Comparison of ENCODE assay signal across 8 mouse cellular contexts in the genomic region with DNA sequence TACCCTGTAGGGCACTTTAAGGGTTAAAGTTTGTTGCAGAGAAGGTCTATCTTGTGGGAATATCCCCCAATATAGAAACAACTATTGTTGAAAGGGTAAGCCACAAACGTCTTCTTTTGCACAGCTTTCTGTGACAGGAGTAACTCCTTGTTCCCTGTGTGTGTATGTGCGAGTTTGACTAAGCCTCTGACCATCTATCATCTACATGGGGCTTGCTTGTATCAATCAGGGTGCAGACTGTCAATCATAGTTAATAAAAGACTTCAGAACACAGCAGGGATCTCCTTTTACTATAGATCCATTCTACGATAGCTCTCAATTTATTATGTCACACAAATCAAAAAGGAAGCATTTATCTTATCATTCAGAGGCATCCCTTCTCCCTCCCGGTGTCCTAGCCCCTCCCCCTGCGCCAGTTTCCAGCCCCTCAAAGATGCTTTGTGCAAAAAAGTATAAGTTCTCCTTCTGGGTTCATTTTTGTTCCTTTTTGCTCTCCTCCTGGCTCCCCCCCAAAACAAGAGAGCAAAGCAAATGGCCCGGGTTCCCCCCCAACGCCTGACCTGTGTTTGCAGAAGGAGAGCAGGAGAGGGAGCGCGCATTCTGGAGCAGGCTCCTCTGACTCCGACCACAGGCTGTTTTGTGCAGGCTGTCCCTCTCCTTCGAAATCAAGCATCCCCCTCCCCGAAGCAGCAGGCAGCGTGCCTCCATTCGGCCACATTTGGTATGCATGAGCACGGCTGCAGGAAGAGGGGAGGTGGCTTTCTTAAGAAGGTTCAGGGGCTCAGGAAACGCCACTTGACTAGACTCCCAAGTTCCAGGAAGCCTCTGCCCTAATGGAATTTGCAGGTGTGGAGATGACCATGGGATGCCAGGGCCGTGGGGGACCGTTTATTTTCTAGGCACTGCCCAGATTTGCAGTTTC.
DNase-seq lines count a peak whose midpoint lies in the region; ATAC-seq and TF ChIP-seq lines count a peak whose summit lies in the region.

No protein-coding gene starts in this region.

- H3K27ac ChIP-seq in gastrocnemius, adult 2 months: peak overlapping the region; percentile 38; the same call in 1 of the 2 replicates
- H3K27ac ChIP-seq in heart, postnatal 0 days (ENCODE audit: low read depth): no peak overlapping the region
- H3K27ac ChIP-seq in midbrain, embryonic 11.5 days (ENCODE audit: low read depth, low read length): no peak overlapping the region

- WGBS in heart, postnatal 0 days: 5% methylated on average over 18 of the region's 18 CpGs
- WGBS in midbrain, embryonic 11.5 days: 5% methylated on average over 18 of the region's 18 CpGs

- H3K4me3 ChIP-seq in gastrocnemius, adult 2 months: peak overlapping the region; percentile 64
- H3K4me3 ChIP-seq in E14TG2a.4 (replicated peaks; ENCODE audit: low read length): 0 out of 2 replicates have a peak overlapping the region, but pooled peaks have one; percentile 7
- H3K4me3 ChIP-seq in heart, postnatal 0 days (ENCODE audit: low read depth, low read length): peak overlapping the region; percentile 21
- H3K4me3 ChIP-seq in midbrain, embryonic 11.5 days (ENCODE audit: low read depth, low read length): peak overlapping the region; percentile 33

- peaks cover 3% of the 10 kb centered on the region; the same call in 1 of the 2 replicates for H3K9me3 ChIP-seq in E14TG2a.4 (ENCODE audit: low read length)
- H3K9me3 ChIP-seq in heart, postnatal 0 days (replicated peaks; ENCODE audit: control insufficient read depth, low read length): no peaks in the 10 kb centered on the region
- H3K9me3 ChIP-seq in midbrain, embryonic 11.5 days (ENCODE audit: control insufficient read depth, low read length): no peaks in the 10 kb centered on the region

- peak overlapping the region; percentile 61 for H3K4me2 ChIP-seq in heart, postnatal 0 days (ENCODE audit: low read depth, low read length)
- H3K4me2 ChIP-seq in midbrain, embryonic 11.5 days: peak overlapping the region; percentile 69

- TF ChIP-seq EP300 in heart, postnatal 0 days (IDR thresholded peaks at IDR 0.05; ENCODE audit: low read depth): no peak

- H3K36me3 ChIP-seq in E14TG2a.4 (ENCODE audit: insufficient read depth, low read length): no peaks in the 10 kb centered on the region
- no peaks in the 10 kb centered on the region for H3K36me3 ChIP-seq in heart, postnatal 0 days (replicated peaks; ENCODE audit: control insufficient read depth, insufficient read depth, low read length)
- no peaks in the 10 kb centered on the region for H3K36me3 ChIP-seq in midbrain, embryonic 11.5 days (ENCODE audit: control insufficient read depth, insufficient read depth, low read length)

- no peak overlapping the region for H3K9ac ChIP-seq in heart, postnatal 0 days (replicated peaks; ENCODE audit: low read depth, low read length)
- H3K9ac ChIP-seq in midbrain, embryonic 11.5 days (ENCODE audit: low read length): peak overlapping the region; percentile 54

- intact Hi-C loops in gastrocnemius, adult 2 months (cut with DNase I): no loop called here

- peak; percentile 16 for DNase-seq in gastrocnemius, adult 2 months
- DNase-seq in gastrocnemius, adult 8-10 months (ENCODE audit: low spot score in 2 of 2): no peak
- peak; percentile 14 for DNase-seq in embryo, embryonic 11.5 days (ENCODE audit: low read depth, low spot score)
- DNase-seq in heart, postnatal 0 days (ENCODE audit: low spot score): peak; percentile 8
- DNase-seq in midbrain, embryonic 11.5 days (ENCODE audit: low spot score, missing footprints): peak; percentile 92
- no peak for DNase-seq in thymus, adult 18-20 months
- no peak for DNase-seq in testis, postnatal 10 days (ENCODE audit: low spot score)

- H3K4me1 ChIP-seq in E14TG2a.4 (replicated peaks; ENCODE audit: low read depth, low read length): peaks cover 7% of the 10 kb centered on the region
- H3K4me1 ChIP-seq in heart, postnatal 0 days (ENCODE audit: control insufficient read depth, insufficient read depth): peaks cover 3% of the 10 kb centered on the region; the same call in 1 of the 2 replicates
- H3K4me1 ChIP-seq in midbrain, embryonic 11.5 days (ENCODE audit: control insufficient read depth, insufficient read depth, low read length): peaks cover 12% of the 10 kb centered on the region

- H3K27me3 ChIP-seq in E14TG2a.4 (ENCODE audit: insufficient read depth, low read length): peaks cover 4% of the 10 kb centered on the region
- H3K27me3 ChIP-seq in heart, postnatal 0 days (ENCODE audit: control insufficient read depth, insufficient read depth, low read length): no peaks in the 10 kb centered on the region
- H3K27me3 ChIP-seq in midbrain, embryonic 11.5 days (ENCODE audit: control insufficient read depth, insufficient read depth, low read length): no peaks in the 10 kb centered on the region

- TF ChIP-seq CTCF in gastrocnemius, adult 2 months (IDR thresholded peaks at IDR 0.05): no peak
- TF ChIP-seq CTCF in E14TG2a.4 (conservative IDR thresholded peaks at IDR 0.05; ENCODE audit: low read length): no peak
- TF ChIP-seq CTCF in heart, postnatal 0 days (IDR thresholded peaks at IDR 0.05; ENCODE audit: low read depth): no peak

- no peak for ATAC-seq in heart, postnatal 0 days (ENCODE audit: insufficient read depth, low read depth)
- peak; percentile 80 for ATAC-seq in midbrain, embryonic 11.5 days (ENCODE audit: low FRiP score)

Comparison
In these comparisons a context has a peak if more than half of its experiments do, and no peak if none do; other contexts are left out.
1. DNase-seq: peak in gastrocnemius, adult 2 months (single experiment), embryo, embryonic 11.5 days (single experiment), heart, postnatal 0 days (single experiment) and midbrain, embryonic 11.5 days (single experiment); none in gastrocnemius, adult 8-10 months (0 of 2), thymus, adult 18-20 months (0 of 2) and testis, postnatal 10 days (single experiment).
2. H3K4me3 ChIP-seq: peak in every context shown above with its lines; median percentile 64 in gastrocnemius, adult 2 months; 33 in midbrain, embryonic 11.5 days; 21 in heart, postnatal 0 days; 7 in E14TG2a.4.